Mouse (Mus musculus) midbrain, embryonic 13.5 days (tissue): Measurements from ENCODE around the gene Tmem189. TPM values are rescaled to one million over a fixed set of nuclear protein-coding genes. Genes with fewer than 3 reads are reported as not detected.

Experiments used
- ATAC-seq: fragments of 200-750 bp; cut with Nextera tagmentation; 2 replicates; pipeline ENCODE4 v1.8.0; 2017; ENCODE audit warnings: mild to moderate bottlenecking, moderate TSS enrichment, moderate library complexity
- H3K27ac ChIP-seq: fragments of 300-500 bp; sonication (generic); 2 replicates; pipeline ENCODE4 v1.5.1; 2015; ENCODE audit warnings: inconsistent platforms, mild to moderate bottlenecking, moderate library complexity
- H3K27me3 ChIP-seq: fragments of 300-500 bp; sonication (generic); 2 replicates; pipeline ENCODE4 v1.6.1; 2015; ENCODE audit warnings: mild to moderate bottlenecking, inconsistent platforms
- H3K36me3 ChIP-seq: fragments of 300-500 bp; sonication (generic); 2 replicates; pipeline ENCODE4 v1.6.1; 2015; ENCODE audit warnings: mild to moderate bottlenecking, inconsistent platforms
- H3K4me1 ChIP-seq: fragments of 300-500 bp; sonication (generic); replicated peaks from 2 replicates; pipeline ENCODE4 v1.6.1; 2015; ENCODE audit warnings: inconsistent platforms
- H3K4me2 ChIP-seq: fragments of 300-500 bp; sonication (generic); replicated peaks from 2 replicates; pipeline ENCODE4 v1.6.1; 2015; ENCODE audit warnings: moderate library complexity, mild to moderate bottlenecking, inconsistent platforms
- H3K4me3 ChIP-seq: fragments of 300-500 bp; sonication (generic); replicated peaks from 2 replicates; pipeline ENCODE4 v1.5.1; 2015; ENCODE audit warnings: mild to moderate bottlenecking, inconsistent platforms
- H3K9ac ChIP-seq: fragments of 300-500 bp; sonication (generic); replicated peaks from 2 replicates; pipeline ENCODE4 v1.6.1; 2015; ENCODE audit warnings: mild to moderate bottlenecking, inconsistent platforms
- H3K9me3 ChIP-seq: fragments of 300-500 bp; sonication (generic); 2 replicates; pipeline ENCODE4 v1.6.1; 2016; ENCODE audit warnings: mild to moderate bottlenecking, inconsistent platforms
- WGBS: fragments of 180-500 bp; shearing (Covaris S2); methylation state at CpG from one replicate; pipeline ENCODE4 v1.1.7; 2015; 5-methylcytosine and 5-hydroxymethylcytosine counted together
- polyA plus RNA-seq: library from polyadenylated mRNA; unstranded; fragments of >200 nt; fragmentation: Nextera tagmentation; extraction: Ambion mirVana; gene quantifications from 2 replicates; pipeline ENCODE4 v1.2.1, GENCODE M21; 2015

The Tmem189 gene
- polyA plus RNA-seq, 1 experiment from 2014 or later = 28.0 TPM

DNA sequence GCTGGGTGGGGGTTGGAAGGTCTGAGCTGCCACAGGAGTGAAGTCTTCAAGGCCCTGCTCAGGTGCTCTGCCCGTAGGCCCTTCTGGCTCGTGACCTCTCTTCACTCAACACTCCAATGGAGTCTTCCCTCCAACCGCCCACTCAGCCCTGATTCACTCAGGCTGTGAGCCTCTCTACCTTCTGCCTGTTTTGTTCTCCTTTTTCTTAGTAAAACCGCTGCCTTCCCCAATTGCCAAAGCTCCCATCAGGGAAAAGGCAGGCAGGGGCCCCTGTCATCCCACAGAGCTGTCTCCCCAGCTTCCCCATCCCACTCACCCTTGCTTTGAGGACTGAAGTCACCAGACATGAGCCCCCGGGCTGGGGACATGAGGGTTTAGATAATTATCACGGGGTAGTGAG, 25.4 kb upstream of the Tmem189 start:
- ATAC-seq = no peak
- Histone ChIP-seq H3K4me1 (no peaks in the 10 kb centered on the region), H3K36me3 (no peaks in the 10 kb centered on the region), H3K27ac (no peak overlapping the region), H3K9ac (no peak overlapping the region), H3K27me3 (no peaks in the 10 kb centered on the region), H3K4me2 (no peak overlapping the region), H3K9me3 (no peaks in the 10 kb centered on the region), H3K4me3 (no peak overlapping the region)
- WGBS = 72% methylated on average over 6 of the region's 6 CpGs

- Histone ChIP-seq H3K9me3 (no peaks in the 10 kb centered on the region), H3K27ac (no peak overlapping the region), H3K4me3 (no peak overlapping the region), H3K27me3 (no peaks in the 10 kb centered on the region), H3K36me3 (no peaks in the 10 kb centered on the region), H3K9ac (no peak overlapping the region), H3K4me1 (no peaks in the 10 kb centered on the region), H3K4me2 (no peak overlapping the region)
- WGBS = 92% methylated on average over 6 of the region's 6 CpGs
- no peak for ATAC-seq
Measured at GRCm38 (mm10) chr2:167714298-167714697, 24.7 kb upstream of the Tmem189 start.

DNA sequence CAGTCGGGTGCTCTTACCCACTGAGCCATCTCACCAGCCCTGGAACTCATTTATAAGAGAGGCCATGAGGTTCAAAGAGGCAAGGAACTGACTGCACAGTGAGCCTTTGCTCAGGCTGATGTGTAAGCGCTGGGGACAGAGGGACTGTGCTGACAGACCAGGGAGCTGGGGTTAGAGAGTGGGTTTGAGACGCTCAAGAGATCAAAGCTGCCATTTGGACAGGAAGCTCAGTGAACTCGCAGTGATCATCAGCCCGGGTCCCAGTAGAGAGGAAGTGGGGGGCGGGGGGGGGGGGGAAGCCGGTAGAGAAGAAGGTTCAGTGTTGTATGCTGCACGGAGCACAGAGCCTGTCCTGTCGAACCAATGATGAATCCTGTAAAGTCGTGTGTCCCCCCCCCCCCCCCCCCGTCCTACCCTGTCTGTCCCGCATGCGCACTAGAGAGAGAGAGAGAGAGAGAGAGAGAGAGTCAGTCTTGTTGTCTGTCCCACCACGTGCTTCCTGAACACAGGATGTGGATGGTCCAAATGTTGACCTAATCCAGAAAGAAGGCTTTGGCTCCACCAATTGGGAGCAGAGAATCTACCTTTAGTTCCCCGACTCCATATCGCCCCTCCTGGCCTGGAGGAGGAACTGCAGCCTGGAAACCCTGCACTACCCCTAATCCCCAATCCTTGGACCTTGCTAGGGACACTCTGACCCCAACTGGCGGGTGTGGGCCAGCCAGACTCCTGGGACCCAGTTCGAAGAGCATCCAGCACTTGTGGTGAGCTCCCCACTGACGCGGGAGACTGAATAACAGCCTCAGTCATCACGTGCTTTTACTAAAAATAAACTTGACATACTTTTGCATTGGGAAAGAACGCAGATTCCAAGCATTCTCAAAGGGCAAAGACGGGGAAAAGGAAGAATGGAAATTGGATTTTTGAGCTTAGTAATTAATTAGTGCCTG, 23.5 kb upstream of the Tmem189 start:
- no peaks in the 10 kb centered on the region for H3K36me3 ChIP-seq
- H3K27ac ChIP-seq = no peak overlapping the region
- no peaks in the 10 kb centered on the region for H3K27me3 ChIP-seq
- no peak overlapping the region for H3K4me2 ChIP-seq
- no peak overlapping the region for H3K4me3 ChIP-seq
- no peak for ATAC-seq
- H3K9me3 ChIP-seq = no peaks in the 10 kb centered on the region
- H3K4me1 ChIP-seq = no peaks in the 10 kb centered on the region
- WGBS = 78% methylated on average over 18 of the region's 23 CpGs
- H3K9ac ChIP-seq = no peak overlapping the region

- Histone ChIP-seq H3K4me3 (no peak overlapping the region), H3K27ac (no peak overlapping the region), H3K4me2 (no peak overlapping the region), H3K4me1 (no peaks in the 10 kb centered on the region), H3K9me3 (no peaks in the 10 kb centered on the region), H3K36me3 (no peaks in the 10 kb centered on the region), H3K27me3 (no peaks in the 10 kb centered on the region), H3K9ac (no peak overlapping the region)
- ATAC-seq = no peak
- 64% methylated on average over 6 of the region's 6 CpGs for WGBS
Measured at GRCm38 (mm10) chr2:167710574-167710973, 21.0 kb upstream of the Tmem189 start.

DNA sequence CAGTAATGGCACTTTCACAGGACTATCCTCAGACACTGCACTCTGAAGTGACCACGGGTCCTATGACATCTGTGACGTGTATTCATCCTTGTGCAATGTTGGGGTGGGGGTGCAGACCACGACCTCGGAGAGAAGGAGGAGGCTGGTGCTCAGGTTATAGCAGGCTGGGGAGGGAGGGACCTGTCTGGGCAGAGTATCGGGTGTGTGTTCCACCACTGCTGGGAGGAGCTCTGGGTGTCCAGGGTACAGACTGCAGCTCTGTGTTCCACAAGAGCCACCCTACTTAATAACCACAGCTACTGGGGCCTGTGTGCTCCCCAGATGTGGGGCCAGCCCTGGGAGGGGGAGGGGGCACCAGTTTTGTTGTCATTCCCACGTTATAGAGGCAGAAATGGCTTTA, 20.3 kb upstream of the Tmem189 start:
- WGBS = 71% methylated on average over 6 of the region's 6 CpGs

GRCm38 (mm10) chr2:167708373-167708772, 18.8 kb upstream of the Tmem189 start:
- Histone ChIP-seq H3K4me3 (no peak overlapping the region), H3K36me3 (no peaks in the 10 kb centered on the region), H3K27ac (no peak overlapping the region), H3K4me2 (no peak overlapping the region), H3K9me3 (no peaks in the 10 kb centered on the region), H3K4me1 (no peaks in the 10 kb centered on the region), H3K27me3 (no peaks in the 10 kb centered on the region), H3K9ac (no peak overlapping the region)
- WGBS = 66% methylated on average over 15 of the region's 15 CpGs
- no peak for ATAC-seq

More for the DNA sequence above, 20.3 kb upstream of the Tmem189 start:
- H3K9ac ChIP-seq = no peak overlapping the region
- H3K27me3 ChIP-seq = no peaks in the 10 kb centered on the region
- no peaks in the 10 kb centered on the region for H3K36me3 ChIP-seq
- no peaks in the 10 kb centered on the region for H3K9me3 ChIP-seq
- H3K27ac ChIP-seq = no peak overlapping the region
- H3K4me3 ChIP-seq = no peak overlapping the region
- H3K4me1 ChIP-seq = no peaks in the 10 kb centered on the region
- ATAC-seq = no peak
- no peak overlapping the region for H3K4me2 ChIP-seq

GRCm38 (mm10) chr2:167706183-167706939, 16.7 kb upstream of the Tmem189 start:
- H3K4me3 ChIP-seq = no peak overlapping the region
- WGBS = 76% methylated on average over 11 of the region's 11 CpGs
- H3K27me3 ChIP-seq = no peaks in the 10 kb centered on the region
- no peaks in the 10 kb centered on the region for H3K9me3 ChIP-seq
- ATAC-seq = no peak
- H3K4me1 ChIP-seq = no peaks in the 10 kb centered on the region
- H3K36me3 ChIP-seq = no peaks in the 10 kb centered on the region
- H3K4me2 ChIP-seq = no peak overlapping the region
- H3K9ac ChIP-seq = no peak overlapping the region
- H3K27ac ChIP-seq = no peak overlapping the region

- Histone ChIP-seq H3K4me1 (no peaks in the 10 kb centered on the region), H3K27ac (no peak overlapping the region), H3K9me3 (no peaks in the 10 kb centered on the region), H3K27me3 (no peaks in the 10 kb centered on the region), H3K4me2 (no peak overlapping the region), H3K9ac (no peak overlapping the region), H3K36me3 (no peaks in the 10 kb centered on the region), H3K4me3 (no peak overlapping the region)
- ATAC-seq = no peak
- WGBS = 82% methylated on average over 4 of the region's 4 CpGs
Measured at GRCm38 (mm10) chr2:167704409-167704808, 14.8 kb upstream of the Tmem189 start.

- Histone ChIP-seq H3K36me3 (no peaks in the 10 kb centered on the region), H3K9ac (no peak overlapping the region; the same call in 1 of the 2 replicates), H3K4me3 (no peak overlapping the region), H3K9me3 (no peaks in the 10 kb centered on the region), H3K27ac (no peak overlapping the region), H3K27me3 (no peaks in the 10 kb centered on the region), H3K4me1 (no peaks in the 10 kb centered on the region), H3K4me2 (no peak overlapping the region)
- ATAC-seq = no peak
- WGBS = 82% methylated on average over 6 of the region's 6 CpGs
Measured at GRCm38 (mm10) chr2:167702126-167702525, 12.5 kb upstream of the Tmem189 start.

GRCm38 (mm10) chr2:167701472-167701871, 11.8 kb upstream of the Tmem189 start:
- Histone ChIP-seq H3K27me3 (no peaks in the 10 kb centered on the region), H3K4me3 (no peak overlapping the region), H3K9me3 (no peaks in the 10 kb centered on the region), H3K4me1 (no peaks in the 10 kb centered on the region), H3K27ac (no peak overlapping the region), H3K36me3 (no peaks in the 10 kb centered on the region), H3K4me2 (no peak overlapping the region), H3K9ac (no peak overlapping the region)
- WGBS = 74% methylated on average over 5 of the region's 5 CpGs
- no peak for ATAC-seq

DNA sequence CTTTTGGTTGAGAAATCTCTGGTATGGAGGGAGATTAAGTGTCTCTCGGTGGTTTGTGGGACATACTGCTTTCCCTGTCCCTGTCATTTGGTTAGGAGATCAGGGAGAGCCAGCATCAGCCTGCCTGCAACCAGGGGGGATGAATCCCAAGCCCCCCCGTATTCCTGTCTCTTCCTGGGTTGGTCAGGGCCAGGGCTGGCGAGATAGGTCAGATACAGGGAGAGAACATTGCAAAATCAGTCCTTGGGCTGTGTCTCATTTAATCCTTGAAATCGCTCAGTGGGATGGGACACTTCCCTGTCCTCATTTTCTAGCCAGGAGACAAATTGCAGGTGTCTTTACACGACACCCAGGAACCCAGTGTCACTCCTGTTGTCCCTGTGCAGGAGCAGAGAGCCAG, 10.4 kb upstream of the Tmem189 start:
- no peak overlapping the region for H3K4me3 ChIP-seq
- H3K4me1 ChIP-seq = no peaks in the 10 kb centered on the region
- H3K9me3 ChIP-seq = no peaks in the 10 kb centered on the region
- no peaks in the 10 kb centered on the region for H3K36me3 ChIP-seq
- no peaks in the 10 kb centered on the region for H3K27me3 ChIP-seq
- ATAC-seq = no peak
- no peak overlapping the region for H3K27ac ChIP-seq
- WGBS = 77% methylated on average over 5 of the region's 5 CpGs
- H3K9ac ChIP-seq = no peak overlapping the region
- H3K4me2 ChIP-seq = no peak overlapping the region

GRCm38 (mm10) chr2:167697902-167698301, 8.3 kb upstream of the Tmem189 start:
- Histone ChIP-seq H3K9me3 (no peaks in the 10 kb centered on the region), H3K4me3 (no peak overlapping the region), H3K27me3 (peaks cover 2% of the 10 kb centered on the region), H3K9ac (no peak overlapping the region), H3K27ac (no peak overlapping the region), H3K36me3 (no peaks in the 10 kb centered on the region), H3K4me2 (no peak overlapping the region), H3K4me1 (no peaks in the 10 kb centered on the region)
- 61% methylated on average over 5 of the region's 5 CpGs for WGBS
- ATAC-seq = no peak
